Mouse (Mus musculus): Measurements from ENCODE around the gene Palm2.

DNA sequence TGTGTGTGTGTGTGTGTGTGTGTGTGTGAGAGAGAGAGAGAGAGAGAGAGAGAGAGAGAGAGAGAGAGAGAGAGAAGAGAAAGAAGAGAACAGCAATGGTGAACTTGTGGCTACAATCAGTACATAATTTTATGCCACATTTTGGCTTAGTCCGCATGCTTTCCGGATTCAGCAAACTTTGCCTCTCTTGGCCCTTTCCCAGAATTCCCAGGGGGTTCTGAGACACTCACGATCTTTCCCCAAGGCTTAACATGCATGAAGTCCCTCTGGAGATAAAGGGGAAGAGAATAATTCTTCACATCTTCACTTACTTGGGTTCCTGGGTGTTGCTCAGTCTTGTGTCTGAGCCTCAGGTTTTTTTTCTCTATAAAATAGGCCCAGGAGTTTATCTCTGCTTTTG lies 136.2 kb downstream of the Palm2 start:
- TF ChIP-seq CTCF (IDR thresholded peaks at IDR 0.05; ENCODE audit: extremely low read depth, insufficient read depth, insufficient read length, insufficient replicate concordance) (no peak), POLR2A (IDR thresholded peaks at IDR 0.05; ENCODE audit: low read depth, low read length) (no peak)

Measured in spleen, adult 2 months (tissue).